Mouse (Mus musculus) right cerebral cortex, postnatal 10 days (tissue): ENCODE data around the gene Arhgap1.

Experiments
- DNase-seq, 2 experiments: peaks; one replicate each; pipeline ENCODE4 v3.0.0; 2021; ENCODE audit warnings: low spot score in 2 of 2

The Arhgap1 gene

DNA sequence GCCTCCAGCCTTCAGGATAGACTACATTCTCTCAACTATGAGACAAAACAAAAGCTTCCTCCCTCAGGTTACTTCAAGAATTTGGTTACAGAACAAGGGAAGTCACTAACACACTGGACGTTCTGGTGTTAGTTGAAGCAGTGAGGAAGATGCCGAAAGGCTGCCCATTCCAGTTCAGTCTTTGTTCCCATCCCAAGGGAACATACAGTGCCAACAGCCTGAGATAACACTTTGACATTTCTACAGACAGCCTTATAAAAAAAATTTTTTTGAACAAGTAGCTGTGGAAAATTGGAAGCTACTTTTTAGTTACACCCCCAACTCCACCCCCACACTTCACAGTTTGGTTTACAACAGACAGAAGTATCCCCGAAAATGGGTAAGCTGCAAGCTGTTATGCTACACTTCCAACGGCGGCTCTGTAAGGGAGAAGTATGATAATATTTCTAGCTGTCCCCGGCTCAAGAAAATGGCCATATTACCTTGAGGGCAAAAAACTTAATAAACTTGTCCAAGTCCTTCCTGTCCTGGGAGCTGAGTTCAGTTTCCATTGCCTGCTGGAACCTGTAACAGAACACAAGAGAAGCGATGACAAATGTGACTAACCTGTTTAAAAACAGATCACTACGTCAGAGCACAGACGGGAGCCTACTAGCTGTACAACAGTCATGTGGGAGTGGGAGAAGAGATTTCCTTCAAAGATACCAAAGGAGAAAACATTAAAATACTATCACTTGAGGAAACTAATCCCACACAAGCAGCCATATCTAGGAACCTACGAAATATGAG is 46.0 kb downstream of the Arhgap1 start:
- DNase-seq, result no peak

GRCm38 (mm10) chr2:91696225-91696590 is 46.5 kb downstream of the Arhgap1 start:
- DNase-seq, result no peak

GRCm38 (mm10) chr2:91699225-91699624 is 49.6 kb downstream of the Arhgap1 start:
- no peak for DNase-seq

DNA sequence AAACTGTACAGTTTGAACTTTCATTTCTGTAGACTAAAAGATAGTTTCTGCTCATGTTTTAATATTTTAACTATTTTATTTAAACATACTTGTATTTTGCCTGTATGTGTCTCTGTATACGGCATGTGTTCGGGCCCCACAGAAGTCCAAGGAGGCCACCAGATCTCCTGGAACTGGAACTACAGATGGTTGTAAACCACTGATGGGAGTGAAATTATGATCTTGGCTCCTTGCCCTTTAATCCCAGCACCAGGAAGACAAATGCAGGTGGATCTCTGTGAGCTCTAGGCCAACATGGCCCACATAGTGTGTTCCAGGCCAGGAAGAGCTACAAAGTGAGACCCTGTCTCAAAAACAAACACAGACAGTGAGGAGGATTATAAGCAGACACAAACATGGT is 51.7 kb downstream of the Arhgap1 start:
- no peak for DNase-seq

GRCm38 (mm10) chr2:91705736-91706135 is 56.1 kb downstream of the Arhgap1 start:
- no peak for DNase-seq

- no peak for DNase-seq
These were observed 56.8 kb downstream of the Arhgap1 start for GRCm38 (mm10) chr2:91706456-91706855.

DNA sequence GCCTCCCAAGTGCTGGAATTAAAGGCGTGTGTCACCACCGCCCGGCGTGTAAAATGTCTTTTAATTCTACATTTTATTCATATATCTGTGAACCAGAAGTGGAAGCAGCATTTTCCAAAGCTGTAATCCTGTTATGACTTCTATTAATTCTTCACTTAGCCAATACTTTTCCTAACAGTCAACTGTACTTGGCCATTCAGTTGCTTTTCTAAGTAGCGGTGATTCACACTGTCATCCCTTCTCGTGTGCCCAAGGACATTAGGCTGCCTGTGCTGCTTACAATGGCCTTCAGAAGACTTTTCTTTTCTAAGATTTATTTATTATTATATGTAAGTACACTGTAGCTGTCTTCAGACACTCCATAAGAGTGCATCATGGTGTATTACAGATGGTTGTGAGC is 58.7 kb downstream of the Arhgap1 start:
- no peak for DNase-seq

DNA sequence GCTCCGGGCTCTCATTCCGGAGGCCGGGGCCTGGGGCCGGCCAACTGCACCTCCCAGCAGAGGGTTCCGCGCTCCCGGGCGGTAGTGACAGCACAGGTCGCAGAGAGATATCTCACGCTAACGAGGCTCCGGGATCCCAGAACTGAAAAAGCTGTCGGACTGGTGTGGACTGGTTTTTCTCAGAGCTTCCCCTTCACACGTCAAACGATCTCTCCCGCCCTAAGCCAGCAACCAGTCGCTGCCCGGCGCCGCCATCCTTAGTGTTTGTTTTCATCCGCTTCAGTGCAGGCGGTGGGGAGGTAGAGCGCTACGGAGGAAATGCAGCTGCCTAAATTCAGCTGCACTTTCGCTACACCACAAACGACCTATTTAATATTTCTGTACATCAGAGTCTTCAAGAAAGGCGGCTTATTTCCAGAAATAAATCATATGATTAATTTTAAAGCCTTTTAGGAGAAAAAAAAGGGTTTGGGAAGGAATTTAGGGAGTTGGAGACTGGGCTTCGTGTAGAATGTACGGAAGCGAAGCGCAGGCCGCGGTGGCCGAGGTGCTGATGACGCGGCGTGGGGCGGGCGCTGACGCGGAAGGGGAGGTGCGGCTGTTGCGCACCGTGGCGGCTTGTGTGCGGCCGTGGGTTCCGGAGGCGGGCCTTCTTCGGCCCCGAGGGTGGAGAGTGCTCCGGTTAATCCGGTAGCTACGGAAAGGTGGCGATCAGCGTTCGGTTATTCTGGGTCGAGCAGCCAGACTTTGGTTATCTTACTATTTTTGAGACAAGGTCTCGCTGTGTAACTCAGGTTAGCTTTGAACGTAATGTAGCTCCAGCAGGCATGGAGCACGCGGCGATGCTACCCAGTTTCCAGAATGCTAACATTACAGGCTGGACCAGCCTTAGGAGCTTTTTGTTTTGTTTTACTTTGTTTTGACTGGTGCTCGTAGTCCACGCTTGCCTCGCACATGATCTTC is 60.9 kb downstream of the Arhgap1 start, which contains the start of the genes Atg13 and Harbi1:
Atg13 (minus strand) TSS at position 305 of the 963 bp plus-strand sequence.
Harbi1 (plus strand) TSS at position 581 of the 963 bp plus-strand sequence.
- DNase-seq, result peak; percentile 95

GRCm38 (mm10) chr2:91711256-91711925 is 61.7 kb downstream of the Arhgap1 start:
- DNase-seq, result no peak

- no peak for DNase-seq
These were observed 65.3 kb downstream of the Arhgap1 start for GRCm38 (mm10) chr2:91714921-91715320.

GRCm38 (mm10) chr2:91718276-91718675 is 68.6 kb downstream of the Arhgap1 start:
- no peak for DNase-seq
